Mouse (Mus musculus) erythroblast, embryonic 14.5 days (primary cell): ENCODE data around the gene Casp9.

Experiments used
- GATA1 ChIP-seq: IDR thresholded peaks from 2 replicates; pipeline ENCODE4 v1.6.1; 2012; ENCODE audit warnings: low read length, inconsistent platforms, mixed read lengths
- TAL1 ChIP-seq: IDR thresholded peaks from 3 replicates; pipeline ENCODE4 v1.6.1; 2012; ENCODE audit warnings: low read length, inconsistent platforms, mixed read lengths

- TF ChIP-seq TAL1: no peak
- no peak for TF ChIP-seq GATA1
Observed at GRCm38 (mm10) chr4:141750826-141751225, 42.6 kb upstream of the Casp9 start.
